Mouse (Mus musculus): ENCODE data around the gene Serac1.

Gene Serac1

DNA sequence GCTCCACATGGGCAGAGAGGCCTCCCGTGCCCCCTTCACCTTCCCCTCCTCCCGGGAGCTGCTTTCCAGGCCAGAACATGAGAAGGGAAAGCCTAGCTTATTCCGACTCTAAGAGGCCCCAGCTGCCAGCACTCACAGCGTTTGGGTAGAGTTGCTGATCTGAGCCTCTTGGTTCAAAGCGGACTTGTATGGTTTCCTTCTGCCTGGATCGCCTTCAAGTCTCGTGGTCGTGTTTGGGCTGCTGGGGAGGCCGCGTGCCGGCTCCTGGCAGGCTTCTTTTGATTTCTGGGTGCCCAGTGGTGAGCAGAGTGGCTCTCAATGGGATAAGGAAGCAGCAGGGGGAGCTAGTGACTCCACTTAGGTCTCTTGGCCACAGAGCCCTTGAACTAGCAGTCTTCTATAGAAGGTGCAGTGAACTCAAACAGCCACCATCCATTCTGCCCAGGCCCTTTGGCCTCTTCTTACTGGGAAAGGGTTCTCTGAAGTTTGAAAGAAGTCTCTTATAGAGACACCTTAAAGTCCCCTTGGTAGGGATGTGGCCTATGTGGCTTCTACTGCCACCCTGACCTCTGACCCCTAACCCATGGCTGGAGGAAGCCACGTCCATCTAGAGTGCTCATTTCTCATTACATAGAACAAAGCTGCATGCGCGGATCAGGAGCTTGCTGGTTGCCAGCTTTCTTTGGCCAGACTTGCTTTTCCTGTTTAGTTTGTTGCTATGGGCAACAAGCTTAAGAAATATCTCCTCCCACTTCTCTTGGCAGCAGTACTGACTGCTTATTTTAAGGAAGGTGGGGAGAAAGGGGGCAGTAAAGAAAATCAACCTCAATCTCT lies 73.7 kb downstream of the Serac1 start:
- DNase-seq (ENCODE audit: low read depth, low spot score): no peak

DNA sequence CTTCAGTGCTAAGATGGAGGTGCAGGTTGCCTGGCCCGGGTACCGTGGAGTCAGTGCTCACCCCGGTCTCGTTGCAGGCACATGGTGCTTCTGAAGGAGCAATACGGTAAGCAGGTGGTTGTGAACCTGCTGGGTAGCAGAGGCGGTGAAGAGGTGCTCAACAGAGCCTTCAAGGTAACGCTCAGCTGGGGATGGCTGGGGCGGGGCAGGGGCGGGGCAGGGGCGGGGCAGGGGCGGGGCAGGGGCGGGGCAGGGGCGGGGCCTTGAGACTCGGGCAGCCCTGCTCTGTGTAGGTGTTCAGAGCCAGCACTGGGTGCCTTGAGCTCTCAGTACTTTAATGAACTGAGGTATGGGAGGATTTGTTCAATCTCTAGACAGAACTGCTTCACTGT lies 74.3 kb downstream of the Serac1 start:
- no peak for DNase-seq (ENCODE audit: low read depth, low spot score)

DNA sequence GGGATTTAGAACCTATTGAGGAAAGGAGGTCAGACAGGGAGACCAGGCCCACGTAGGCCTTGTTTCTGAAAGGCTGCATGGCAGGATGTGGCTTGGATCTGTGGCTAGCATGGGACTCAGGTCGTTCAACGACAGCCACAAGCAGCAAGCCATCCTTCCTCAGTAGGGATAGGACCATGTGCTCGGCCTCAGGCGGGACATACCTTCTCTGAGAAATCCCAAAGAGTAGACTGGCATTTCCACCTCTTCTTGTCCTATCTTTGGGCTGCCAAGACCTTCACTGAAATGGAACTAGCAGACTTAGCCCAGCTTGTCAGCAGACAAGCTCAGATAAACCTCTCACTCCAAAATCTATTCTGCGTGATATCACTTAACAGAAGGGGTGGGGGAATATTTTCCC lies 75.9 kb downstream of the Serac1 start:
- DNase-seq (ENCODE audit: low read depth, low spot score): no peak

DNA sequence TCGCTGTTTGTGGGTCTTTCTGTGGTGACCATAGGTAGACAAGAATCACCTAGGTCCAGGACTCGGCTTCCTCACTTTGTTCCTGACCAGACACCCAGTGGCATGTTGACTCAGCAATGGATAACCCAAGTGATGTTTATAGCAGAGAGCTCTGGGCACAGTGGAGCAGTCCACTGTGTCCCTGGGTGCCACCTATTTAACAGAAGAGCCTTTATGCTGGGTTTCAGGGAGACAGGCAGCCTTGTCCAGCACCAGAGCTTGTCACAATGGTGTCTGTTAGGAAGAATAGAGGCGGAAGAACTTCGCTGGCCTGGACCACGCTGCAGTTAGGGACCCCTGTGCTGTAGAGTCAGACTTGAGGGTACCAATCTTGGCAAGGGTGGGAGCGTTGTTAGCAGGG lies 77.0 kb downstream of the Serac1 start:
- no peak for DNase-seq (ENCODE audit: low read depth, low spot score)

DNA sequence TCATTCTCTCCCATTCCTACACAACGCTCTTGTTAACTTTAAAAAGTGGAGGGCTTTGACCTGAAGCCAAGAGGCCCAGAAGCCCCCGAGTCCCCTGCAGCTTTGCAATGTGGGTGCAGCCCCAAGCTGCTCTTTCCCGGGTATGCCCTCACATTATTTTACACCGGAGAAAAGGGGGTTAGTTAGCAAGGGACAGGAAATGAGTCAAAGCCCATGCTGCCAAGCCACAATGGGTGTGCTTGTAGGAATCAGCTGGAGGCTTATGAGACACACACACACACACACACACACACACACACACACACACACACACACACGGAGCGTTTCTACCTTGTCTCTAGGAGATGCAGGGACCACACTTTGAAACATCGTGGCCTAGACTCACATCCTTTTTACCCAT lies 77.7 kb downstream of the Serac1 start:
- DNase-seq (ENCODE audit: low read depth, low spot score): no peak

DNA sequence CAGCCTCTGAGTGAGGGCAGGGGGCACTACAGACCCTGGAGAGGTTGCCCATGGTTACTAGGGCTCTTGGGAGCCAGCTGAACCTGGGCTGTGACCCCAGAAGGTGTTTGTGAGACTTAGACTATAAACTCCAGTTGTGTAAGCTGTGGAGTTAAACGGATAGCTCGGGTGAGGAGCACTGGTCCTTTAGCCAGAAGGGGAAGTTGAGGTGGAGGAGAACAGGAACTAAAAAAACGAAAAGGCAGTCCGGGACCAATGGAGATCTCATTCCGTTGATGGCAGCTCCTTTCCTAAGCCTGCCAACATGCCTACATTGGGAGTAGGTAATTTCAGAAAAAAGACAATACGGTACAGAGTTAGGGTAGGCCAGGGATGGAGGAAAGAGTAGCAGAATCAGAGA lies 78.2 kb downstream of the Serac1 start:
- no peak for DNase-seq (ENCODE audit: low read depth, low spot score)

DNA sequence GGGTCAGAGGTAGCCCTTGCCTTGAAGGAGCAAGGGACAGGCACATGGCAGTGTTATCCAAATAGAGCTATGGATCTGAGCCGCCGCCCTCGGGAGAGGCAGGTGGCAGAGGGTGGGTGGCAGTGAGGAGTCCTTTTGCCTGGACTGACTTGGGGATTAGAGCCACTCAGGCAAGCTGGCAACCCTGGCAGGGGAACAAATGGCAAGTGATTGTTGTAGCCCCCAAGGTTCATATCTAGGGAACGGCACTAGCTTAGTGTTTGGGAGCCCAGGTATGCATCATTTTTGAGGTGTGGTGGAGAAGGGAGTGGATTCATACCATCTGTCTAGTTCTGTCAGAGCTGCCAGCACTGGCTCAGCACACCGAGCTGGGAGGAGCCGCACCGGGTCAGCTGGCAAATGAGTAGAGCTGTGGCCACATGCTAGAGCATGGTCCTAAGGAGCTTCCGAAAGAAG lies 78.6 kb downstream of the Serac1 start:
- DNase-seq (ENCODE audit: low read depth, low spot score): no peak

DNA sequence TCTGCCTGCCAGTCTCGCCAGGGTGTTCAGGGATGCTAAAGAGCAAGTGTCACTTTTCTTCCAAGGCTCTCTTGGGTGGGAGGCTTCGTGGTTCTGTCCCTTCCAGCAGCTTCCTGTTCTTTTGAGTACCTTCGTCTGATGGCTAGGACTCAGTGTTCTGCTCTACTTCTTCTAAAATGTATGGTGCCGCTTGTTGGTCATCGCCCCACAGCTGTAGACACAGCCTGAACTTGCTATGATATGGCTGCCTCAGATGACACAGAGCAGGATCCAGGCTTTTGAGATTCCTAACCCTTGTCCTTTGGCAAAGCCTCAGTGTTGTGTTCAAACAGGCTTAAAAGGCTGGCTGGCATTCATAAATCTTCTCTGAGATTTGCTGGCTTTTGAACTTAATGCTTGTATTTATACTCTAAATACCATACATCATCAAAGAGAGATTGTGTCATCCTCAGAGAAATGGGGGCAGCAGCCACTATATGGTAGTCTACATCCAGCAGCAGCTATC lies 80.5 kb downstream of the Serac1 start:
- DNase-seq (ENCODE audit: low read depth, low spot score): no peak

DNA sequence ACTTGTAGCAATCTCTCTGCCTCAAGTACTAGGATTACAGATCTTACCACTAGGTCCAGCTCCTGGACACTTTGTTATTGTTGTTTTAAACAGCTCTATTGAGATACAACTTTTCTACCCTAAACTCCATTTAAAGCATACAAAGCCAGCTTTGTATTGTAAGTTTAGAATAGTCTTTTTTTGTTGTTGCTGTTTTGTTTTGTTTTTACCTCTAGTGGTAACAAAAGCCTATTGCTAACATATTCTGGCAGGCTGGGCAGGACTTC lies 81.4 kb downstream of the Serac1 start:
- no peak for DNase-seq (ENCODE audit: low read depth, low spot score)

DNA sequence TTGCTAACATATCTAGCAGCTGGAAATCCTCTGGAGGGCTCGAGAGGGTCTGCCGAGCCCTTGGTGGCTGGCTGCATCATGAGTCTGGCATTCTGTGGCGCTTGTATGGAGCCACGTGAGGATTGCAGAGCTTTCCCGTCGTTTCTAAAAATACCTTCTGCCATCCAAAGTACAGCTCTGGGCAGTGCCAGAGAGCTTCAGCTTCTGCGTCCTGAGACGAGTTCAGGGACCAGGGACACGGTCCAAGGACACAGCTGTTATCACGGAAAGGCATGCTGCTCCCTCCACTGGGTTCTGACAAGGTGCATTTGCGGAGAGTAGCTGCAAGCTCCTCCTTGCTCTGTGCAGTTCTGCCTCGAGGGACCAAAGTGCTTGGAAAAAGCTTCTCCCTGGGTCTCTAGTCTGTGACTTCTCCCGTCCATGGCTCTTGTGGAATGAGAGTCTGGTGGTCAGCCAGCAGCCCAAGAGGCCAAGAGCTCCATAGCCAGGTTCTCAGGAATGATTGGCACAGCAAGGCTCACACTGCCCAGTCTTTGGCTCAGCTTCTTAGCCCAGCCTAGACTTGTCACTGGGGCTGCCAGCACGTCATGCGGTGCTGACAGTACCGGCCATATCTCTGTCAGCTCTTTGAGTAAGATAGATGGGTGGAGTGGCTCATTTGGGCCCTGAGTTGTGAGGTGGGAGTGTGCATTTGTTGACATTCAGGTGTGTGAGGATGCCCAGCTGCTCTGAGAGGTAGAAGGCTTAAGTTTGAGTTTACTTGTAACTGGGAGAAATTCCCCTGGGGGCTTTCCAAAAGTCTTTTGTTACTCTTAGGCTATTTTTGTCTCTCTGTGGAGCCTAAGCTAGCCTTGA lies 81.9 kb downstream of the Serac1 start:
- no peak for DNase-seq (ENCODE audit: low read depth, low spot score)

DNA sequence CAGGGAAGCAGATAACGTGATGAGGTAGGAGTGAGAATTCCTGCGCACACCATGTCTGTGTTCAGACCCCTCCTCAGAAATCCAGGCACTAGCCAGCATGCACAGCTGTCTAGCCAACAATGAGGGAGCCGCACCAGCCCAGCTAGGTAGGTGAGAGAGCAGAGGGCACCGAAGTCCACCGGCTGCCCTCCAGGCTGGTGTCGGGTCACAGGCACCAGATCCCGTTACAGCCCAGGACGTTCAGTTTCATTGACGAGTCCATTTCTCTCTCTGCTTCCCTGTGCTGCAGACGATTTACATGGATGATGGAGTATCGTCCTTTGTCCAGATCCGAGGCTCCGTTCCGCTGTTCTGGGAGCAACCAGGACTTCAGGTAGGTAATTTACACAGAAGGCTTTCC lies 83.0 kb downstream of the Serac1 start:
- DNase-seq (ENCODE audit: low read depth, low spot score): no peak

DNA sequence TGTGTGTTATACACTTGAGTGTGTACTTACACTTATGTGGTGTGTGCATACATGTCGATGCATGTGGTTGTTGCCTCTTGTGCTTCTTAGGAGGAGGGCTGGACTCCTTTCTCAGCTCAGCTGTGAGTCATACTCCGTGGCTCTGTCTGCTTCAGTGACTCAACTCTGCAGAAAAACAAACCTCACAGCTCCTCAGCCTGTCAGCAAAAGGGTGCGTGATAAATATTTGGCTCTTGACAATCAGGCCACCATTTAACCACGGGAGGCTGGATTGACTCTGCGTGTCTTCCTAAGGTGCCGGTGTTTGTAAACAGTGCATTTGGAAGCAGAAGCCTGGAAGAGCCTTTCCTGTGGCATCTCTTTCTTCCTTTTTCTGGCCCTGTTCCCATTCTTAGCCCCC lies 84.9 kb downstream of the Serac1 start:
- DNase-seq (ENCODE audit: low read depth, low spot score): no peak

DNA sequence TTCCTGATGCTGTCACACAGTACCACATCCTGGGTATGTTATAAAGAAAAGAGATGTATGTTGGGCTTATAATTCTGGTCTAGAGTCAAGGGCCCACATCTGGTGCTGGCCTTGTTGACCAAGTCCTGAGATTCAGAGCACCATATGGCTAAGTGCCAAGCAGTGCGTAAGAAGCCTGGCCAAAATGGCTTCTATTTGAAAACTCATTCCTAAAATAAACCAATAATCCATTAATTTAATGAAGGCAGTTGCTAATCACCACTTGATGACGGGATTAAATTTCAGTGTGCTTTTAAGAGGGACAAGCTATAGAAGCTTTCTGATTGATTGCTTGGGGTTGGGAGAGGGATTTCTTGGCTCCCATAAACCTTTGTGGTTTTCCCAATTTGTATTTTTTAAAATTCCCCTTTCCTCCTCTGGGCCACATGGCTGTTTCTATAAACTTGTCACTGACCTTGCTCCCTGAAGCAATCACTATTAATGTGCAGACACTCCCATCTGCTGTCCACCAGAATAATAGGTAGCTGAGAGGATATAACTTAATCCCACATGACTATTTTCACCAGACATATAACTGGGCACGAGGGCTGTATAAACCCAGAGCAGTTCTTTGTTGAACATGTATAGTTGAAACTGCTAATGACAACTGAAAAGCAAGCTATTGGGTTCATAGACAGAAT lies 85.8 kb downstream of the Serac1 start:
- DNase-seq (ENCODE audit: low read depth, low spot score): no peak

DNA sequence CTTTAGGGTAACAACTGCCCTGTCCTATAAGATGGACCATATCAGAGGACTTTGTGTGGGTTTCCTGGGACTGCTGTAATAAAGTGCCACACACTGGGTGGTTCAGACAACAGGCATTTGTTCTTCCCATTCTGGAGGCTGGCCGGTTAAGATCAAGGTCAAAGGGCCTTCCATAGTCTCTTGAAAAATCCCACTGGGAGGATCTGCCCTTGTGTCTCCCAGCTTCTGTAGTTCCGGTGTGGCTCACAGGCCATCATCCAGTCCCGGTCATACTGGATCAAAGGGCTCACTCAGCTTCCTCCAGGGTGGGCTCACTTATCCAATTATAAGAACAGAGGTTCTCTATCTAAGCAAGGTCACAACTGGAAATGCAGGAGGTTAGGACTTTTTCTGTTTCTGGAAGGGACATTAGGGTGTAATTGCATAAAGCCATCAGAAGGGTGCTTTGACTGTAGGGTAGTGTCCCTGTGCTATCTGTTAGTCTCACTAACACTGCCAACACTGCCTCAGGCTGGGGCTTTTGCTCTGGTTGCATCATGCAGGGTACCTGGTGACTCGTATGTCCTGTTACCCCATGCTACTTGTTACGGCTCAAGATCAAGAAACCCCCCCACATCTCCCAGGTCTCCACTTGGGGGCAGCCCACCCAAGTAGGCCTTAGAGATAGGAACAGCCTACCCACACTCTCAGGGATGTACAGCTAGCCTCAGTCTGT lies 86.5 kb downstream of the Serac1 start:
- no peak for DNase-seq (ENCODE audit: low read depth, low spot score)

Data from retina, postnatal 7 days (tissue).